Mouse (Mus musculus) CH12.LX (cell line): ENCODE data around the gene Tprkb.
"Not testable (repeated sequence)": the region's sequence is repeated elsewhere in the genome, so short reads cannot be mapped to it uniquely, and the experiment has no call there.

Source experiments
- CTCF ChIP-seq, 2 experiments: IDR thresholded peaks in 1 of 2; conservative IDR thresholded peaks in 1 of 2; 2 replicates each; pipeline ENCODE4 v1.5.1; 2011 to 2012; ENCODE audit warnings: low read depth in 2 of 2, low read length in 2 of 2, improper control_type of control experiment in 1 of 2, inconsistent platforms in 1 of 2, mild to moderate bottlenecking in 1 of 2, moderate library complexity in 1 of 2
- ELF1 ChIP-seq: IDR thresholded peaks from 2 replicates; pipeline ENCODE4 v1.6.1; 2014; ENCODE audit warnings: low read depth, mild to moderate bottlenecking, inconsistent platforms, low read length, improper control_type of control experiment
- EP300 ChIP-seq: IDR thresholded peaks from 2 replicates; pipeline ENCODE4 v1.6.1; 2011; ENCODE audit warnings: low read length, improper control_type of control experiment
- KAT2A ChIP-seq: IDR thresholded peaks from 2 replicates; pipeline ENCODE4 v1.6.1; 2012; ENCODE audit warnings: low read length, improper control_type of control experiment, inconsistent platforms; ENCODE audit not compliant: insufficient replicate concordance
- MAZ ChIP-seq: IDR thresholded peaks from 2 replicates; pipeline ENCODE4 v1.6.1; 2012; ENCODE audit warnings: low read depth, mild to moderate bottlenecking, inconsistent platforms, low read length, improper control_type of control experiment, moderate library complexity
- POLR2A ChIP-seq: IDR thresholded peaks from 2 replicates; pipeline ENCODE4 v1.6.1; 2011; ENCODE audit warnings: low read depth, mild to moderate bottlenecking, improper control_type of control experiment, low read length
- POLR2AphosphoS2 ChIP-seq: IDR thresholded peaks from 2 replicates; pipeline ENCODE4 v1.6.1; 2011; ENCODE audit warnings: low read depth, low read length, improper control_type of control experiment
- SIN3A ChIP-seq: IDR thresholded peaks from 2 replicates; pipeline ENCODE4 v1.6.1; 2012; ENCODE audit warnings: low read length, improper control_type of control experiment, inconsistent platforms
- TCF12 ChIP-seq: IDR thresholded peaks from 2 replicates; pipeline ENCODE4 v1.6.1; 2014; ENCODE audit warnings: low read depth, mild to moderate bottlenecking, inconsistent platforms, low read length, improper control_type of control experiment
- USF2 ChIP-seq: conservative IDR thresholded peaks from 2 replicates; pipeline ENCODE4 v1.6.1; 2011; ENCODE audit warnings: low read depth, low read length, improper control_type of control experiment
- ZMIZ1 ChIP-seq: IDR thresholded peaks from 2 replicates; pipeline ENCODE4 v1.6.1; 2012; ENCODE audit warnings: low read depth, mild to moderate bottlenecking, inconsistent platforms, low read length, improper control_type of control experiment

DNA sequence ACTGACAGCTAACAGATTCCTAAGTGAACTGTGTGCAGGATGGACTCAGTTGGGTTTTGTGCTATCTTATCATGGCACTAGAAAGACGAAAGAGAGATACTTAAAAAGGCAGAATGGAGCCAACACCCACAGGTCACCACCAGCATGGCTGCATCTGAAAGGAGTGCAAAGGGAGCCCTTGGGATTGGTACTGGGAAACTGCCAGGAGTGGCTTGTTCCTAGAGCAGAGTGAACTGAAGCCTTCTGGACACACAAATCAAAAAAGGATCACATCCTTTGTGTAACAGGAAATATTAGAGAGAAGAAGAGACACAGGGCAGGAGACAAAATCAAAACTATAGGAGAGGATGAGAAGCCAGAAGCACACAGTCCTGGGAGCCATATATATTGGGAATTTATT lies 44.7 kb upstream of the Tprkb start:
- TF ChIP-seq EP300; CTCF (conservative IDR thresholded peaks at IDR 0.05 in 1 of 2, IDR thresholded peaks at IDR 0.05 in 1 of 2; ENCODE audit: low read depth in 2 of 2, low read length in 2 of 2); KAT2A; USF2; ZMIZ1; POLR2A; SIN3A; TCF12; MAZ; POLR2AphosphoS2; ELF1: not testable (repeated sequence)
